Mouse (Mus musculus): Measurements from ENCODE around the gene Cmtr2. TPM values are rescaled to one million over a fixed set of nuclear protein-coding genes. Genes with fewer than 3 reads are reported as not detected.

The Cmtr2 gene
- total RNA-seq, 1 experiment from 2014 or later = 13.9 TPM

DNA sequence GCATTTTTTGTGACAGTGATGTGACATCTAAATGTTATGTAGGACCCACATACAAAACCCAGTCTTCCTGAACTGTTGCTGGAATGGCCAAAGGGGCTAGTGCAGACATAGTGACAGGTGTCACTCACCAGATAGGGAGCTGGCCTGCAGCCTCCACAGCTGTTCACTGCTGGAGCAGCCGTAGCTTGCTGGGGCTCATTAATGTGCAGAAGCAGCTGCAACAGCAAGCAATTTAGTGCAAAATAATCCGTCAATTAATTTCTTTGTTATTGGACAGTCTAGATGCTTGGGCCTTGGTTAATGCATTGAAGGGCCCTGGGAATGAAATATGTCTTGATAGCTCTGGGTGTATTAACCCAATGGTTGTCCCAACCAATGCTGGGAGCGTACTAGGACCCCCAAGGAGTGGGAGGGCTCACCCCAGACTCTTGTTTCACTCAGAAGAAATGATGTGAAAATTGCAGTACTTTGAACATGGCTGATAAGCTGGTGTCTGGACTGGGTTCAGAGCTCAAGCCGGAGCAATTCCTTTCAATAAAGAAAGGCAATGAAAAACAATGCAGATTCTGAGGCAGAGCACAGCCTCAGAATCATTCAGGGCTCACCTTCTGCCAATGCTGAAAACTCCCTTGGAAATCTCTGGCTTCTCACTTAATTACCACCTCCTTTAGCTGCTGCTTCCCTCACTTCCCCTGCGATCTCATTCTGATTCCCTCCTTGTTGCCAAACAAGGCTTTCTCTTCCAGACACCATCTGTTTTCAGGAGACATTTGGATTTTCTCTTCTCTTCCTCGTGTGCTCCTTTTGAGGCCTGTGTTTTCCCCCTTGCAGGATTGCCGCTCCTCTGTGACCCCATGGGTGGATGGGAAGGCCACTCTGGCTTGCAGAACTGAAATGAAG lies 27.1 kb downstream of the Cmtr2 start:
- ATAC-seq (replicated peaks in 1 of 2; ENCODE audit: insufficient read depth in 1 of 2, low FRiP score in 2 of 2, low TSS enrichment in 1 of 2, low read depth in 1 of 2, poor library complexity in 2 of 2, severe bottlenecking in 2 of 2) = no peak

DNA sequence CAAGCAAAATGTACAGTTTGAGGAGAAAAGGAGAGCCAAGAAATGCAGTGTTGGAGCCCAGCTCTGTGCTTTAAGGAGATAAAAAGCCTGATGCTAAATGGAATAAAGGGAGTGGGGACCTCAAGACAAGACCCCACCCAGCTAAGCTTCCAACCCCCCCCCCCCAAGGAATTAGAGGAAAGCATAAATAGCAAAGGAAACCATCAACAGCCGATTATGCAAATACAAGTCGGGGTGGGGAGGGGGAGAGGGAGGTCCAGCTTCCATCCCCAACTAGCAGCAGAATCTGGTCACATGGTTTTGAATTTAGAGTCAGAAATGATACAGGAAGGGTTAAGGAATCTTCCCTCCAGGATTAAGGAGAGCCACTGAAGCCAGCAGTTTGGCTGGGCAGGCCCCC lies 29.1 kb downstream of the Cmtr2 start:
- ATAC-seq (replicated peaks in 1 of 2; ENCODE audit: insufficient read depth in 1 of 2, low FRiP score in 2 of 2, low TSS enrichment in 1 of 2, low read depth in 1 of 2, poor library complexity in 2 of 2, severe bottlenecking in 2 of 2) = no peak

DNA sequence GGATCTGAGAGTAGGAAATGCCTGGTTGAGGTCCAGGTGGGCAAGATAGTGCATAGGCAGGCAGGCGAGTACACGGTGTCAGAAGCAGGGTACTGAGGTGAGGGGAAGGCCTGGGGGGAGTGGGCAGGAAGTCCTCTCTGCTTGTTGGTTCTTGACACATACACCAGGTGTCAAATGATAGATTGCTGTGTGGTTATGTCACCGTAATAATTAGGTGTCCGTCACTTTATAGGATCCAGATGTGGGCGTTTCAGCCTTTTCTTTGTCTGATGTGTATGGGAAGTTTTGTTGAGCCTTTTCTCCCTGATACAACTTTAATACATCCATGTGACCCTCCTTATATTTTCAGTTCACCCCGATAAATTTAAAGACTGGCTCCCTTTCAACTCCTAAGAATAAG lies 31.8 kb downstream of the Cmtr2 start:
- ATAC-seq (replicated peaks in 1 of 2; ENCODE audit: insufficient read depth in 1 of 2, low FRiP score in 2 of 2, low TSS enrichment in 1 of 2, low read depth in 1 of 2, poor library complexity in 2 of 2, severe bottlenecking in 2 of 2) = no peak

DNA sequence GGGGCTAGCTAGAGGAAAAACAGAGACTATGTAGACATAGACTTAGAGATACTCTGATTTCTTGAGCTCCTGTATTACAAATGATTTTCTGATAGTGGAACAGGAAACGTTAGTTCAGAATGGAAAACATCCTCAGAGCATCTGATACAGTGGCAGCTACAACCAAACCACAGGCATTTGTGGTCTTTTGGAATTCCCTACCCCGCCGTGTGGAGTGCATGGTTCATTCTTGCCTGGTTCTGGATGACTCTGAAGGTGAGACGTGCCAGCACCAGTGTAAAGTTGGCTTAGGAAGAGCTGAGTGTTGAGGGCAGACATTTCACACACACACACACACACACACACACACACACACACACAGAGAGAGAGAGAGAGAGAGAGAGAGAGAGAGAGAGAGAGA lies 38.5 kb downstream of the Cmtr2 start:
- no peak for ATAC-seq (replicated peaks in 1 of 2; ENCODE audit: insufficient read depth in 1 of 2, low FRiP score in 2 of 2, low TSS enrichment in 1 of 2, low read depth in 1 of 2, poor library complexity in 2 of 2, severe bottlenecking in 2 of 2)

DNA sequence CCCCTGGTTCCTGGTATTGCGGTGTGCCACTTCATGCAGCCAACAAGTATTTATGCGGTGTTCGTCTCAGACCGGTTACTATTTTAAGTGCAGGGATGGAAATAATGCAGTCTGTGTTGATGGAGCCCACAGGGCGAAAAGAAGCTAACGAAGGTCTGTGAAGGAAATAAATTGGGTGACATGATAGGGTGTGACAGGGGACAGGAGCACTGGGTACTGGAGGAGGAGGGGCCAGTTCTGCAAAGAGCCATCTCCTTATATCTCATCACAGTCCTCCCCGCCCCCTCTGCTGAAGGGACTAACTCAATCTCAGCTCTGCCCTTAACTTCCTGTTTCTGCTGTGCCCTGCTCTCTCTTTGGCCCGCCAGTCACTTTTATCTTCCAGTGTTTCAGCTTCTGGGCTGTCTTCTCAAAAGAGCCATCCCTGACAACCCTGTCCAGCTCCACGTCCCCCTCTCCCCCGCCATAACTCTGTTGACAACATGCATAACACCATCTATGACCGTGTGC lies 50.4 kb downstream of the Cmtr2 start:
- ATAC-seq (replicated peaks in 1 of 2; ENCODE audit: insufficient read depth in 1 of 2, low FRiP score in 2 of 2, low TSS enrichment in 1 of 2, low read depth in 1 of 2, poor library complexity in 2 of 2, severe bottlenecking in 2 of 2) = no peak

DNA sequence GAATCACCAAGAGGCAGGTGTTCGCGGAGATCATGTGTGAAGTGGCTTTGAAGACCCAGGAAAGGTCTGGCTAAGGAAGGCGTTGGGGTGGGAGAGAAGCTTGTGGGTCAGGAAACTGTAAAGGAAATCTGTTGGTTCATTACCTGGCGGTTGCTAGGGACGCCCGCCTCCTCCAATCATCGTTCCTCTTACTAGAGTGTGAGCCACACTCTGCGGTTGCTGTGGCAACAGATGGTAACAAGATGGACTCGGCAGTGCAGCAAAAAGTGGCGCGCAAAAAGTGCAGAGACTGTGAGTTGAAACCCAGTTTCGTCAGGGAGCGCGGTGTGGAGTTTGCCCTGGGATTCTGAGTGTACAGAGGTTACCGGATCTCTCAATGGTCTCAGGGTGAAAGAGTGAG lies 51.3 kb downstream of the Cmtr2 start, which contains the start of gene Hydin:
TSS of gene Hydin (plus strand) at position 237 of the 400 bp plus-strand sequence.
- 0 out of 4 replicates have a peak, but pooled peaks of 1 of the 2 experiments have one; percentile 37 for ATAC-seq (replicated peaks in 1 of 2; ENCODE audit: insufficient read depth in 1 of 2, low FRiP score in 2 of 2, low TSS enrichment in 1 of 2, low read depth in 1 of 2, poor library complexity in 2 of 2, severe bottlenecking in 2 of 2)

DNA sequence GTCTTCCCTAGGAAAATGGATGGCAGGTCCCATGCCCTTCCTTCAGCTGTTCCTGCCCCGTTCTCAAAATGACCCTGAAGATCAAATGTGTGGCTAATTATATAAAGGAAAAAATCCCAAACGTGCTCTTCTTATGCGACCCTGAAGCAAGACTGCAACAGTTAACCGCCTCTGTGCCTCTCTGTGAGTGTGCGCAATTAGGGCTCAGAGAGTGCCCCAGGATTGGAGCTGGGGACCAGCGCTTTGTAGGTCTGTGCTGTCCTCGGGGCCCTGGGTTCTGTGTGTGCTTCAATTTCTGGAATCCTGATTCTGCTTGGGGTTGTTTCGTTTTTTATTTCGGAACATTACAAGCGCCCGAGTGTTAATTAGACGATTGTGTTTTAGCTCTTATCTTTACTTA lies 51.8 kb downstream of the Cmtr2 start:
- no peak for ATAC-seq (replicated peaks in 1 of 2; ENCODE audit: insufficient read depth in 1 of 2, low FRiP score in 2 of 2, low TSS enrichment in 1 of 2, low read depth in 1 of 2, poor library complexity in 2 of 2, severe bottlenecking in 2 of 2)

DNA sequence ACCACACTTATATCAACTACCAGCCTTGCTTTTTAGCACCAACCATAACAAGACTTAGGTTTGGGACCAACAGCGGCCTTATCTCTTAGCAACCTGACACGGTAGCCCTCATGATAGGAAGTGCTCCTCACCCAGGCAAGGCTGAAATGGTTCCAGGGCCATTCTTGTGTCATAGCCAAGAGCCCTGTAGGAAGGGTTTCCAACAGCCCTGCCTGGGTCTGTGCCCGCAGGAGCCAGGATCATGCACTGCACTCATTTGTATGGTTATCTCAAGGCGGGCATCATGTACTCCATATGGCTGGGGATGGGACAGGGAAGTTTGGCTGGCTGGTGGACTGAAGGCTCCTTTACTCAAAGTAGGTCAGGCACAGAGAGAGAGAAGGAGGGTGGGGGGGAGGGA lies 55.2 kb downstream of the Cmtr2 start:
- ATAC-seq (replicated peaks in 1 of 2; ENCODE audit: insufficient read depth in 1 of 2, low FRiP score in 2 of 2, low TSS enrichment in 1 of 2, low read depth in 1 of 2, poor library complexity in 2 of 2, severe bottlenecking in 2 of 2) = no peak

DNA sequence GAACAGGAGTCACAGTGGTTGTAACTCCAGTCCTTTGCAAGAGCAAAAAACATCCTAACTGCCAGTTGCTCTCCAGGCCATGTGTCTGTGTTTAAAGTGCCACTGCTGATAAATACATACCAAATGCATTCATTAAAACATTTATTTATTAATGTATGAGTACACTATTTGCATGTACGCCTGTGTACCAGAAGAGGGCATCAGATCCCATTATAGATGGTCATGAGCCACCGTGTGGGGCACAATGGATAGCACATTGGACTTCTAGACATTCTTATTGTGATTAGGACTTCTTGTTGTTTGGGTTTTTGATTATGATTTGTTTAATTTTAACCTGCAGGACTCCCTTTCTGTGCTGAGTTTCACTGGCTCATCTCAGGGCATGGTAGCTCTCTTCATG lies 57.9 kb downstream of the Cmtr2 start:
- no peak for ATAC-seq (replicated peaks in 1 of 2; ENCODE audit: insufficient read depth in 1 of 2, low FRiP score in 2 of 2, low TSS enrichment in 1 of 2, low read depth in 1 of 2, poor library complexity in 2 of 2, severe bottlenecking in 2 of 2)

Other genes starting within 250 kb of the Cmtr2 start
- not detected in 2 replicates for gene Tat, start 225.2 kb upstream of the Cmtr2 start, total RNA-seq (2017)
- gene Chst4, start 175.9 kb upstream of the Cmtr2 start, total RNA-seq (2017) = not detected in 2 replicates
- 1.4 and 4.1 TPM in 2 replicates for gene Zfp612, start 135.9 kb upstream of the Cmtr2 start, total RNA-seq (2017)
- not detected in 2 replicates for gene Gm21964, start 114.5 kb upstream of the Cmtr2 start, total RNA-seq (2017)
- gene Gm17720, start 112.9 kb upstream of the Cmtr2 start, total RNA-seq (2017) = not detected in 2 replicates
- gene Calb2, start 47.5 kb upstream of the Cmtr2 start, total RNA-seq (2017) = not detected in 2 replicates
- gene Hydin, start 51.3 kb downstream of the Cmtr2 start, total RNA-seq (2017) = not detected in 2 replicates

Data from hematopoietic stem cell, adult 5-6 weeks (primary cell).